Mouse (Mus musculus) liver, adult 2 months (tissue): ENCODE results near the gene Hscb.

Experiments used
- CTCF ChIP-seq: fragments of 200-500 bp; IDR thresholded peaks from 2 replicates; pipeline ENCODE4 v1.5.1; 2011; ENCODE audit warnings: low read depth, low read length, control low read depth
- POLR2A ChIP-seq: fragments of 200-500 bp; IDR thresholded peaks from 2 replicates; pipeline ENCODE4 v1.6.1; 2011; ENCODE audit warnings: low read length, control low read depth; ENCODE audit not compliant: insufficient read depth; ENCODE audit errors: extremely low read depth

DNA sequence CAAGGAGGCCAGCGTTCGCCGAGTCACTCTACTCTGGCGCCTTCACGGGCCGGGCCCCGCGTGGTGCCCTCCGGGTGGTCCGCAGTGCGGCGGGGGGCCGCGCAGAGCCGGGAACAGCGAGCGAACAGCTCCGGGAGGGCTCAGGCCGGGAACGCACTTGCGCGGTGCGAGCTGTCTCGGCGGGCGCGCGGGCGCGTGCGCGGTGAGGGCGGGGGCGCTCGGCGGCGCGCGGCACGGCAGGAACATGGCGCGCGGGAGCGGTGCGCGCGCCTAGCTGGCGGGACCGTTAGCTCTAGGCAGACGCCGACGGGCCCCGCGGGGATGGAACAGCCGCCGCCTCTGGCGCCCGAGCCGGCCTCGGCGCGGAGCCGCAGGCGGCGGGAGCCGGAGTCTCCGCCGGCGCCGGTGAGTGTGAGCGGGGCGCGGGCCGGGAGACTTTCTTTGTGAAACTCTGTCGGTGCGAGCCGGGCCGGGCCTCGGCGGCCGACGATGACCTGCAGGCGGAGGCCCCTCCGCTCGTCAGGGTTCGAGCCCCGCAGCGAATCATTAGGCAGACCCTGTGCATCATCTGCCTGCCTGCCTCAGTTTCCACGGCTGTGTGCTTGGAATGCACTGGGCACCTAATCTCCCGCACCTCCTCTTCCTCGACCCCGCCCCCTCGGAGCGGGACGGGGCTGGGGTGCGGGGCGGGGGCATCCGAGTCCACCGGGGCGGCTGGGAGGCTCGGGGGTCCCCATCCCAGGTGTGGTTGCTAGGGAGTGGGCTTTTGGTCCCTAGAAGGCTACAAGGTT, 40.2 kb upstream of the Hscb start, which contains the start of gene Ttc28:
- TF ChIP-seq CTCF (no peak), POLR2A (no peak)
